Mouse (Mus musculus): ENCODE measurements at regions not wholly inside any gene's neighbourhood (a gene's known extent, or its start where the extent isn't known, plus 50 kb on each side); places are given as distances from the start of the nearest gene placed in this dataset.

GRCm38 (mm10) chr3:103514061-103514460, 61.0 kb upstream of the Syt6 start:
- no peak for DNase-seq (ENCODE audit: low read depth)

- DNase-seq (ENCODE audit: low read depth): no peak
Observed at GRCm38 (mm10) chr3:103515946-103516345, 59.1 kb upstream of the Syt6 start.

GRCm38 (mm10) chr3:103517376-103518304, 57.4 kb upstream of the Syt6 start:
- DNase-seq (ENCODE audit: low read depth): no peak

- DNase-seq (ENCODE audit: low read depth): peak; percentile 28
Observed at GRCm38 (mm10) chr3:103518624-103519023, 56.4 kb upstream of the Syt6 start.

All from NIH3T3 (cell line).